Mouse (Mus musculus): ENCODE measurements around the gene Wdr49.

DNA sequence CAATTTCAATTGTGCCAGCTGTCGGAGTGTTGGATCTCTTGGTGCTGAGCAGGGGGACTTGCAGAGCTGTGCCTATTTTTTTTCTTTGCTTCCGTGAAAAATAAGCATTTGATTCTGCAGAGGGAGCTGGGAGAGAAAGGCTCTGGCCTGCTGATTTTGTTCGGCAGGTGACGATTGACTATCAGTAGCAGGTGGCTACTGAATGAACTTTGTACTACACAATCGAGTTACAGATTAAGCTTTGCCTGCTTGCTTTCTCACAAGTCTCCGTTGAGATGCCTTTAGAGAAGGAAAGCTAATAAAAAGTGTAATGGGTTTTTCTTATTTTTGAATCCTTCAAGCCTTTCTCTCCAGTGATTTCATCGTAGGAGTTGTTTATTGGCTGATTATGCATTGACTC lies 6.8 kb downstream of the Wdr49 start:
- TF ChIP-seq CTCF (IDR thresholded peaks at IDR 0.05; ENCODE audit: low read depth) (no peak), EP300 (IDR thresholded peaks at IDR 0.05; ENCODE audit: low read depth) (no peak)
